ENCODE assay signal across 8 mouse cellular contexts in the genomic region with DNA sequence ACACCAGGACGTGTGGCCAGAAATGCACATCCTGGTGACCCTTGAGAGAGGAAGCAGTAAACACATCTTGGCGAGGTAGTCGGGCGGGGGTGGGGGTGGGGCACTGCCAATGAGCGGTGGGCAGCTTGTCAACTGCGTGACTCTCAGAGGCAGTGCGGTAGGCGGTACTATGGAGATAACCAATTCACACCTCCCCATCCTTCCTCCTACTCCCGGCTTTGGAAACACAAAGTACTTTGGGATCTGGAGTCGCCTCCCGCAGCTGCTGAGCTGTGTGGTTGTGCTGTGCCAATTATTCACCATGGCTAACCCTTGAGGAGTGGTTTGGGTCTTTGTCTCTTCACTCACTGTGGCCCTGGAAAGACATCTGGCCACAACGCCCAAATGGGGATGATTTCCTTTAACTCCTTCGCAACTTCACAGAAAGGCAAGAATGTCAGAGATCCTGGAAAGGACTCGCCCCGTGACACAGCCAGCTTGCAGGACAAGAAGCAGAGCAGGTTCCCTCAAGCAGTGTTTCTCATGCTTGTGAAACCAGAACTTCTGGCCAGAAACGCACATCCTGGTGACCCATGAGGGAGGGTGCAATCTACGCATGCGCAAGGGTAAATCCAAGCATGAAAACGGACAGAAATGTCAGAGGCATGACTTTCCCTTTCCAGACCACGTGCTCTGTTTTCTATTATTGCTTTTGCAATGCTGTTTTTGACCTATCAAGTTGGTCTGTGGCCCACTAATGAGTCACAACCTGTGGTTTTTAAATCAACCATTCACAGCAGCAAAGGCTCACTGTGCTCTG. TPM values are rescaled to one million over a fixed set of nuclear protein-coding genes. Genes with fewer than 3 reads are reported as not detected.
DNase-seq lines count a peak whose midpoint lies in the region; ATAC-seq lines count a peak whose summit lies in the region.

No protein-coding gene starts in this region.

- H3K4me1 ChIP-seq in midbrain, embryonic 11.5 days (ENCODE audit: control insufficient read depth, insufficient read depth, low read length), result no peaks in the 10 kb centered on the region; the same call in 1 of the 2 replicates
- H3K4me1 ChIP-seq in midbrain, embryonic 10.5 days, result peaks cover 28% of the 10 kb centered on the region
- H3K4me1 ChIP-seq in forebrain, embryonic 13.5 days, result peaks cover 14% of the 10 kb centered on the region
- H3K4me1 ChIP-seq in heart, embryonic 16.5 days (ENCODE audit: control insufficient read depth, insufficient read depth, low read length), result peaks cover 15% of the 10 kb centered on the region
- peaks cover 20% of the 10 kb centered on the region for H3K4me1 ChIP-seq in liver, embryonic 13.5 days (replicated peaks)

- H3K4me3 ChIP-seq in midbrain, embryonic 11.5 days (ENCODE audit: low read depth, low read length), result no peak overlapping the region
- H3K4me3 ChIP-seq in midbrain, embryonic 10.5 days, result no peak overlapping the region
- no peak overlapping the region for H3K4me3 ChIP-seq in forebrain, embryonic 13.5 days
- peak overlapping the region; percentile 45 for H3K4me3 ChIP-seq in heart, embryonic 16.5 days (ENCODE audit: low read length)
- peak overlapping the region; percentile 21 for H3K4me3 ChIP-seq in liver, embryonic 13.5 days (replicated peaks)

- peak; percentile 81 for DNase-seq in midbrain, embryonic 11.5 days (ENCODE audit: low spot score, missing footprints)
- DNase-seq in midbrain, embryonic 10.5 days (ENCODE audit: low spot score), result no peak
- DNase-seq in kidney, postnatal 14 days, result peak; percentile 74
- DNase-seq in liver, embryonic 13.5 days, result peak; percentile 9
- DNase-seq in neural tube, embryonic 10.5 days (ENCODE audit: extremely low spot score, low spot score), result peak; percentile 26
- DNase-seq in testis, postnatal 14 days (ENCODE audit: low spot score), result peak; percentile 46

- H3K9ac ChIP-seq in midbrain, embryonic 11.5 days (ENCODE audit: low read length), result no peak overlapping the region
- H3K9ac ChIP-seq in forebrain, embryonic 13.5 days, result no peak overlapping the region
- H3K9ac ChIP-seq in heart, embryonic 16.5 days (ENCODE audit: low read length), result peak overlapping the region; percentile 13; the same call in 1 of the 2 replicates
- no peak overlapping the region for H3K9ac ChIP-seq in liver, embryonic 13.5 days

- H3K36me3 ChIP-seq in midbrain, embryonic 11.5 days (ENCODE audit: control insufficient read depth, insufficient read depth, low read length), result no peaks in the 10 kb centered on the region
- H3K36me3 ChIP-seq in midbrain, embryonic 10.5 days, result no peaks in the 10 kb centered on the region
- no peaks in the 10 kb centered on the region for H3K36me3 ChIP-seq in forebrain, embryonic 13.5 days (ENCODE audit: poor library complexity, severe bottlenecking)
- H3K36me3 ChIP-seq in heart, embryonic 16.5 days (ENCODE audit: control insufficient read depth, insufficient read depth), result no peaks in the 10 kb centered on the region
- H3K36me3 ChIP-seq in liver, embryonic 13.5 days, result no peaks in the 10 kb centered on the region

- H3K4me2 ChIP-seq in midbrain, embryonic 11.5 days, result no peak overlapping the region
- peak overlapping the region; percentile 37 for H3K4me2 ChIP-seq in forebrain, embryonic 13.5 days
- H3K4me2 ChIP-seq in heart, embryonic 16.5 days (ENCODE audit: low read depth, low read length), result peak overlapping the region; percentile 67
- H3K4me2 ChIP-seq in liver, embryonic 13.5 days, result peak overlapping the region; percentile 55

- 34% methylated on average over 20 of the region's 20 CpGs for WGBS in midbrain, embryonic 11.5 days
- 37% methylated on average over 20 of the region's 20 CpGs for WGBS in midbrain, embryonic 10.5 days
- WGBS in forebrain, embryonic 13.5 days, result 32% methylated on average over 20 of the region's 20 CpGs
- WGBS in heart, embryonic 16.5 days, result 12% methylated on average over 20 of the region's 20 CpGs
- WGBS in liver, embryonic 13.5 days (ENCODE audit: insufficient replicate concordance), result 6% methylated on average over 20 of the region's 20 CpGs

- H3K9me3 ChIP-seq in midbrain, embryonic 11.5 days (ENCODE audit: control insufficient read depth, low read length), result no peaks in the 10 kb centered on the region
- no peaks in the 10 kb centered on the region for H3K9me3 ChIP-seq in midbrain, embryonic 10.5 days (replicated peaks)
- no peaks in the 10 kb centered on the region for H3K9me3 ChIP-seq in forebrain, embryonic 13.5 days (replicated peaks)
- H3K9me3 ChIP-seq in heart, embryonic 16.5 days (replicated peaks; ENCODE audit: control insufficient read depth, low read length), result no peaks in the 10 kb centered on the region
- no peaks in the 10 kb centered on the region for H3K9me3 ChIP-seq in liver, embryonic 13.5 days (replicated peaks)

- ATAC-seq in midbrain, embryonic 11.5 days (ENCODE audit: low FRiP score), result no peak
- ATAC-seq in forebrain, embryonic 13.5 days, result no peak
- ATAC-seq in heart, embryonic 16.5 days (replicated peaks; ENCODE audit: extremely low read depth, insufficient read depth, low FRiP score), result peak; percentile 49; the same call in 1 of the 2 replicates
- ATAC-seq in liver, embryonic 13.5 days (ENCODE audit: low read depth), result peak; percentile 20; the same call in 1 of the 2 replicates

- no peaks in the 10 kb centered on the region for H3K27me3 ChIP-seq in midbrain, embryonic 11.5 days (ENCODE audit: control insufficient read depth, insufficient read depth, low read length)
- peaks cover 19% of the 10 kb centered on the region; the same call in 1 of the 2 replicates for H3K27me3 ChIP-seq in midbrain, embryonic 10.5 days (ENCODE audit: low read depth, poor library complexity, severe bottlenecking)
- H3K27me3 ChIP-seq in forebrain, embryonic 13.5 days, result no peaks in the 10 kb centered on the region
- no peaks in the 10 kb centered on the region for H3K27me3 ChIP-seq in heart, embryonic 16.5 days (ENCODE audit: control insufficient read depth, insufficient read depth, low read length)
- H3K27me3 ChIP-seq in liver, embryonic 13.5 days, result 0 out of 2 replicates have a peak, but pooled peaks cover 2% of the 10 kb centered on the region

- no peak overlapping the region for H3K27ac ChIP-seq in midbrain, embryonic 11.5 days (ENCODE audit: low read depth, low read length)
- no peak overlapping the region for H3K27ac ChIP-seq in midbrain, embryonic 10.5 days (replicated peaks)
- no peak overlapping the region for H3K27ac ChIP-seq in forebrain, embryonic 13.5 days
- H3K27ac ChIP-seq in heart, embryonic 16.5 days (ENCODE audit: low read length), result peak overlapping the region; percentile 18; the same call in 1 of the 2 replicates
- H3K27ac ChIP-seq in liver, embryonic 13.5 days, result no peak overlapping the region

RNA-seq across cellular contexts. Expression of gene Acap2, which starts 32.7 kb away (rescaled TPM):
- polyA plus RNA-seq in midbrain, embryonic 11.5 days (2014; fragmentation: Nextera tagmentation; extraction: Ambion mirVana), result 23.2 and 24.2 TPM in 2 replicates
- 16.9 and 19.2 TPM in 2 replicates for polyA plus RNA-seq in midbrain, embryonic 10.5 days (2016; fragmentation: Nextera tagmentation; extraction: Ambion mirVana)
- 13.9 and 14.9 TPM in 2 replicates for polyA plus RNA-seq in forebrain, embryonic 13.5 days (2015; fragmentation: Nextera tagmentation; extraction: Ambion mirVana)
- 10.6 and 12.8 TPM in 2 replicates for polyA plus RNA-seq in heart, embryonic 16.5 days (2015; fragmentation: Nextera tagmentation; extraction: Ambion mirVana)
- polyA plus RNA-seq in liver, embryonic 13.5 days (2015; fragmentation: Nextera tagmentation; extraction: Ambion mirVana), result 5.8 and 6.7 TPM in 2 replicates

RNA-seq across cellular contexts. Expression of gene Ppp1r2, which starts 41.3 kb away (rescaled TPM):
- 109 and 114 TPM in 2 replicates for polyA plus RNA-seq in midbrain, embryonic 11.5 days (2014; fragmentation: Nextera tagmentation; extraction: Ambion mirVana)
- 96.7 and 101 TPM in 2 replicates for polyA plus RNA-seq in midbrain, embryonic 10.5 days (2016; fragmentation: Nextera tagmentation; extraction: Ambion mirVana)
- polyA plus RNA-seq in forebrain, embryonic 13.5 days (2015; fragmentation: Nextera tagmentation; extraction: Ambion mirVana), result 91.9 and 95.2 TPM in 2 replicates
- 101 and 120 TPM in 2 replicates for polyA plus RNA-seq in heart, embryonic 16.5 days (2015; fragmentation: Nextera tagmentation; extraction: Ambion mirVana)
- polyA plus RNA-seq in liver, embryonic 13.5 days (2015; fragmentation: Nextera tagmentation; extraction: Ambion mirVana), result 44.7 and 49.6 TPM in 2 replicates

Comparison
In these comparisons a context has a peak if more than half of its experiments do, and no peak if none do; other contexts are left out.
1. ATAC-seq: peak in heart, embryonic 16.5 days (single experiment) and liver, embryonic 13.5 days (single experiment); none in midbrain, embryonic 11.5 days (single experiment) and forebrain, embryonic 13.5 days (single experiment).
2. H3K4me3 ChIP-seq: peak in heart, embryonic 16.5 days (single experiment) and liver, embryonic 13.5 days (single experiment); none in midbrain, embryonic 11.5 days (single experiment), midbrain, embryonic 10.5 days (single experiment) and forebrain, embryonic 13.5 days (single experiment).